Mouse (Mus musculus): ENCODE data around the gene Pir. TPM values are rescaled to one million over a fixed set of nuclear protein-coding genes. Genes with fewer than 3 reads are reported as not detected.

Gene Pir
- polyA plus RNA-seq, 1 experiment = 23.0 TPM

DNA sequence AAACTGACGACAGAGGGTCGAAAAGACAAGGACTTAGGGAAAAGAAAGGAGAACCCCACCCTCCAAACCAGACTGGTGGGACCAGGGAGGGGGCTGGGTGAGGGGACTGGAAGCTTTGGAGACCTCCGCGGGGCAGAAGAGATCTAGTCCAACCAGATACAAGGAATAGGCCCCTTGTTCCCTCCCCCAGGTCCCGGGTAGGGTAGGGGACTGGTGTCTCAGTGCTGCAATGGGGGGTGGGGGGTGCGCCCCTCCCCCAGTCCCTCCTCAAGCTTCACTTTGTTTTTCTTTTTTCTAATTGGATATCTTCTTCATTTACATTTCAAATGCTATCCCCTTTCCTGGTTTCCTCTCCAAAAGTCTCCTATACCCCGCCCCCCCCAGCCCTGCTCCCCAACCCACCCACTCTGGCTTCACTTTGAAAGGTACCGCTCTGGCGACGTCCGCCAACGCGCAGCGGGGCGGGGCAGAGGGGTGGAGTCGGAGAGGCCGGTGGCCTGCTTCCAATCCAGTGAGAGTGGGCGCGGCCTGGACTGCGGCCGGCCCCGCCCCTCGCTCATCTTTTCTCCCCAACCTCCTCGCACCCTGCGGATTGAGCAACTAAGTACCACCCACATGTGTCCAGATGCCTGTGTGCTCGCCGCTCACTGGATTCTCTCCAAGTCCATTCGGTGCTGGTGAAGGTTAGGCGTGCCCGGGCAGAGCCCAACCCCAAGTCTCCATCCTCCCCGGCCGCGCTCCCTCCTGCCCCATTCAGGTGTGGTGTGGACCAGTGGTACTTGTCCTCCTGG, 112.6 kb downstream of the Pir start:
- H3K4me3 ChIP-seq (ENCODE audit: insufficient read depth, low read depth, low read length) = peak overlapping the region; percentile 38
- H3K4me1 ChIP-seq (ENCODE audit: control insufficient read depth, insufficient read depth, insufficient read length, low read length) = no peaks in the 10 kb centered on the region
- H3K27ac ChIP-seq (replicated peaks; ENCODE audit: low read depth, low read length) = no peak overlapping the region

DNA sequence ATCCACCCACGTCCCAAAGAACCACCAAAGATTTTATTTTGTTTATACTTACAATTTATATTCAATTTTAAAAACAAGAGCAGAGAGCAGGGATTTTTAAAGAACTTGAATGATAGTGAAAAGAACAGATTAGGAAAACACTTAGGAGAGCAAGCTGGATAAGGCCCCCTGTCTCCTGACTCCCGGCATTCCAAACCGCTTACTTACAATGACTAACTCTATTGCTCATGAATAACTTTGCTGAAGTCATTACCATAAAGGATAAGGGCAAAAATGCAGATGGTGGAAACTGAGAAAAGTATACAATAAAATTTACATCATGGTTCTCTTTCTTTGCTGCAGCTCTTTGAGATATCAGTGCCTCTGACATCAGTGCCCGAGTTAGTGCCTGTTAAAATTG, 124.9 kb downstream of the Pir start:
- Histone ChIP-seq H3K27ac (replicated peaks; ENCODE audit: low read depth, low read length) (no peak overlapping the region), H3K4me3 (ENCODE audit: insufficient read depth, low read depth, low read length) (no peak overlapping the region), H3K4me1 (ENCODE audit: control insufficient read depth, insufficient read depth, insufficient read length, low read length) (no peaks in the 10 kb centered on the region)

DNA sequence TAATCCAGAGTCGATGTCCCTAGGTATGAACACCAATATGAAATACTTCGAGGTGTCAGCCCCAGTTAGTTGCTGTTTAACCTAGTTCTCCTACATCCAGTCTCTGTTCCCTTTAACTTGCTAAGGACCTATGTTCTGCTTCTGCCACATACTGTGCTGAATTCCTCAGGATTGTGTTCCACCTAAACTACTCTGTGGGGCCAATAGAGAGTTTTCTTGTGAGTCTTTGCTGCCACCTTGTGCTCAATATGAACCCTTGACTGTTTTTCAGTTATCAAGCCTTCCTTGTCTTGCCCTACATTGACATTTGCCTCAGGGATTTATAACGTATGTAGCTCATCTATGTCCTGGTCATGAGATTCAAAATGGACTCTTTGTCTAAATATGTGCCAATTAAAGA, 129.3 kb downstream of the Pir start:
- Histone ChIP-seq H3K4me3 (ENCODE audit: insufficient read depth, low read depth, low read length) (no peak overlapping the region), H3K27ac (replicated peaks; ENCODE audit: low read depth, low read length) (no peak overlapping the region), H3K4me1 (ENCODE audit: control insufficient read depth, insufficient read depth, insufficient read length, low read length) (no peaks in the 10 kb centered on the region)

DNA sequence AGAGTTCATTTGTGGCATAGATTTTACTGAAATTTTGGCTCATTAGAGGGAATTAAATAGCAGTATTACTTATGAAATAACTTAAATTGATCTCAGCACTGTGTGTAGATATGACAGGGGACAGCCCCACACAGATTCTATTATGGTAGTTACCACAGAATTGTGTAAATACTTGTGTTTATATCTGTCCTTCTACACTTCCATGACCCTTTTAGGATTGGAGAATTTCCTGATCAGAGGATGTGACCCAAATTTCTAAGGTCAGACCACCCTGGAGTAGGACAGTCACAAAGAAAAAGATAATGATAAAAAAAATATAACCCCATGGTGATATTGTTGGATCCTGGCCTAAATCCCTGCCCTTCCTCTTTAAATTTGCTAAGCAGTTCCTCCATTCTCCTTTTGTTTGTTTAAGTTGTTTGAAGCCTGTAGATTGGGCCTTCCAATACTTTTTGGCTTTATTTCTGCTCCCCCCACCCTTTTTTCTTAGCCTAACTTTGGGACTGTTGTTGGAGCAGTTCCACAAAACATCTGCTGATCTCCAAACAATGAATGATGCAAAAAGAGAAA, 136.0 kb downstream of the Pir start:
- Histone ChIP-seq H3K4me3 (ENCODE audit: insufficient read depth, low read depth, low read length) (no peak overlapping the region), H3K27ac (replicated peaks; ENCODE audit: low read depth, low read length) (no peak overlapping the region), H3K4me1 (ENCODE audit: control insufficient read depth, insufficient read depth, insufficient read length, low read length) (no peaks in the 10 kb centered on the region)

DNA sequence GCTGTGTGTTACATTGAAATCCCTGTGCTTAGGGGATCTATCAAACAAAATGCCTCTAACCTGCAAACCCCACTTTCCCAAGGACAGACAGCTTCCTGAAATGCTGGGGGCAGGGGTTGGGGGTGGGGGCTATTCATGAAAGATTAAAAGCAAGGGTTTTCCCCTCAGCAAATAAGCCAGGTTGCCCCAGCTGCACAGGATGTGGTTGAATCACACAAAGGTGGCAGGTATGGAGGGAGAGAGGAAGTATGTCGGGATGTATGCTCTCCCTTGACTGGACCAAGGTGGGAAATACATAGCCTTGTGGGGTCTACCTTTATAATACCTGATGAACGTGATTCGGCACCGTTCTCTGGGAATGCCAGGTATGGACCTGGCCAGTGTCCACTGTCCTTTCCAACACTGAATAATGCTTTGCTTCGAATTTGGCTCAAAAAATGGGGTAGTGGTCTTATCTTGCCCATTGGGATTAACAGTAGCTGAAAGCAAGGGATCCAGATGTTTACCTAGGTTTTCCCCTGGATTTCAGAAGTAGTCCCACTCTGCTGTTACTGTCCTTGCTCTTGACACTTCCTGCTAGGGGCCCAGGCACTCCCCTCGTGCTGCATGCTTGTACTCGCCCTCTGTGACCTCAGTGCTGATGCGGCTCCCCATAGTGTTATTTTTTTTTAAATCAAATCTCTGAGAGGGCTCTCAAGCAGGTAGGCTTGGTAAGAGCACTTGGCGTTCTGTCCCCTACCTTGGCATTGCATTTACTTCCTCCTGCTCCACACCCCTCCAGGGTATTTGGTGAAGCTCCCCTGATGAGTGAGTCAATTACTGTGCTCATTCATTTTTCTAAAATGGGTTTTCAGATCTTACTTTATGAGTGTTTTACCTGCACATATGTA, 137.2 kb downstream of the Pir start:
- H3K4me3 ChIP-seq (ENCODE audit: insufficient read depth, low read depth, low read length) = no peak overlapping the region
- H3K4me1 ChIP-seq (ENCODE audit: control insufficient read depth, insufficient read depth, insufficient read length, low read length) = no peaks in the 10 kb centered on the region
- H3K27ac ChIP-seq (replicated peaks; ENCODE audit: low read depth, low read length) = no peak overlapping the region

DNA sequence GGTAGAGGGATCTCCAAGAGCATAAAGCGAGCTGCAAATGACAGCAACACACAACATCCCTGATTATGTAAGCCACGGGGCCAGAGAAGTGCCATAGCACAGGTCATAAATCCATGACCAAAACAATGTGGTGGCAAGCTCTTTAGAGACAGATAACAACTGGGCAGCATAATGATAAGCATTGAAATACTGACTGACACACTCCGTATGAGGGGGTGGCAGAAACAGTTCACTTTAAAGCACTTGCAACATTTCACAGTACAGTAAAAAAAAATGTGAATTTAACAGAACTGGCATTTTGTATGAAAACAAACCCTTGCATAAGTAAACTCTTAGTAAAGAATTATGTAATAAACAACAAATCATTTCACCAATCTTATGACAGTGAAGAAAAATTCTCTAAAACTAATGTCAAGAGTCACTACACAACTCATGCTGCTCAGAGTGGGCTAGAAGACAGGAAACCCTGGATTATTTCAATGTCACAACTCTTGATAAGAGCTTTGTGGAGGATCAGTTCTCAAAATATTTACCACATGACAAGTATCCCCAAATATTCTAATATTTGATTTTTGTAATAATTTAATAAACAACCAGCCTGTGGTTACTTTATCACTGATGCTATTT, 139.2 kb downstream of the Pir start:
- no peaks in the 10 kb centered on the region for H3K4me1 ChIP-seq (ENCODE audit: control insufficient read depth, insufficient read depth, insufficient read length, low read length)
- no peak overlapping the region for H3K27ac ChIP-seq (replicated peaks; ENCODE audit: low read depth, low read length)
- H3K4me3 ChIP-seq (ENCODE audit: insufficient read depth, low read depth, low read length) = no peak overlapping the region

DNA sequence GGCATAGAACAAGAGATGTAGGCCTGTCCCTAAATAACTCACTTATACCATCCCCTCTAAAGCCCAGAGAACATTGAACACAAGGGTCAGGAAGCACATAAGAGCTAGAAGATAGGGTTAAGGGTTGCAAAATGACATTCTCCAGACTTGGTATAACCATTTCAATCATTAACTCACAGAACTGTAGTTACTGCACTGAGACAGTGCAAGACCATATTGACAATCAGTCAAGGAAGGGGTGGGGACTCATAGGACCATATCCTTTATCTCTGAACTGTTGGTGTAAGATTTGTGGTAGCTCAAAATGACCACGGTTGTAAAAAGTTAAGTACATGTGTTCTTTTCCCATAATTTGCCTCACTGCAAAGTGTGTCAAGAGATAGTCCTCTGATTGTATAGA, 141.4 kb downstream of the Pir start:
- no peak overlapping the region for H3K4me3 ChIP-seq (ENCODE audit: insufficient read depth, low read depth, low read length)
- no peak overlapping the region for H3K27ac ChIP-seq (replicated peaks; ENCODE audit: low read depth, low read length)
- no peaks in the 10 kb centered on the region for H3K4me1 ChIP-seq (ENCODE audit: control insufficient read depth, insufficient read depth, insufficient read length, low read length)

DNA sequence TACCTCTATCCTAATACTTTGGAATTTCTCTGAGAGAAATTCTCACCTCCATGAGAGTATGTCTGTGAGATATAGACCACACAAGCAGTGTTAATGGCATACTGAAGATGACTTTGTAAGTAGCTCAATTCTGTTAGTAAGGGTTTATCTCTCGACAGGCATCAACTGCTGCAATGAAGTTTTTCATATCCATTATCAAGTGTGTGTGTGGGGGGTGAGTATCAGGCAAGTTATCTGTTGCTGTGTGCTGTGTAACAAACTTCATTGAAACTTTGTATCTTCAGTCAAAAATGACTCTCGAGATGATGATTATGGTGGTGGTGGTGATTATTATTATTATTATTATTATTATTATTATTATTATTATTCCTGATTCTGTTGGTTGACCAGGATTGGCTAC, 147.6 kb downstream of the Pir start:
- no peaks in the 10 kb centered on the region for H3K4me1 ChIP-seq (ENCODE audit: control insufficient read depth, insufficient read depth, insufficient read length, low read length)
- H3K27ac ChIP-seq (replicated peaks; ENCODE audit: low read depth, low read length) = no peak overlapping the region
- H3K4me3 ChIP-seq (ENCODE audit: insufficient read depth, low read depth, low read length) = no peak overlapping the region

DNA sequence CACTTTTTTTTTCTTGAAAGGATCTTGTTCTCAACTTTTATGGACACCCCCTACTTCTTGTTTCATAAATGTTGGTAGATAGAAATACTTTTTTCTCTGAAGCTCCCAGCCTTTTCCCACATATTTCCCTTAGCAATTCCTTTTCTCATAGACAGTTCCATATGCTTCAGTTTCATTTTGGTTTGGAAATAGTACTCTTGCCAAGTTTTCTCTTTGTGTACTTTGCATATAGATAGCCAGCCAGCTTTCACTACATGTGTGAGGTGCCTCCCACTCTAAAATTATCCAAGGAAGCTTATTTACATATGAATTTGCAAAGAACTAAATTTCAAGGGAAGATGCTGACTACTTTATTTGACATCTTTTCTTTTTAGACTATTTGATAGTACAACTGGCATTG, 148.8 kb downstream of the Pir start:
- H3K27ac ChIP-seq (replicated peaks; ENCODE audit: low read depth, low read length) = no peak overlapping the region
- H3K4me3 ChIP-seq (ENCODE audit: insufficient read depth, low read depth, low read length) = no peak overlapping the region
- no peaks in the 10 kb centered on the region for H3K4me1 ChIP-seq (ENCODE audit: control insufficient read depth, insufficient read depth, insufficient read length, low read length)

DNA sequence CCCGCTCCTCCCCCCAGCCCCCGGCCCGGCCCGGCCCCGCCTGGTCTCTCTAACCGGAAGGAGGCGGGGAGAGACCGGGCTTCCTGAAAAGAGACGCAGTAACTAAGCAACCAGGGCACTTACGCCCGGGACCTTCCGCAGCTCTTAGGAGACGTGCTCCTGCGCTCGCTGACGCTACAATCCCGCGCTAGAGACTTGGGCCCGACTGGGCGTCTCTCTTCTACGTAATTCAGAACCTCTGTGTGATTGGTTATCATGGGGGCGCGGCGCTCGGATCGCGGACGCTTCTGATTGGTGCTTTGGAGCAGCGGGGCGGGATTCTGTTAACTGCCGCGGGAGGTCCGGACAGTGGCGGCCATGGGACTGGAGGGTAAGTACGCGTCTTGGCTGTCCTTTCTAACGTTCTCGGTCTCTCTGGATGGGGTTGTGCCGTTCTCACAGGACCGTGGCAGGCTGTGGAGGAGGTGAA, 150.3 kb downstream of the Pir start, which contains the start of gene Piga:
Piga (plus strand) TSS at position 317 of the 469 bp plus-strand sequence.
- Histone ChIP-seq H3K4me1 (ENCODE audit: control insufficient read depth, insufficient read depth, insufficient read length, low read length) (no peaks in the 10 kb centered on the region), H3K4me3 (ENCODE audit: insufficient read depth, low read depth, low read length) (peak within 1 kb of the TSS; percentile 88), H3K27ac (replicated peaks; ENCODE audit: low read depth, low read length) (0 out of 2 replicates have a peak within 1 kb of the TSS, but pooled peaks have one; percentile 42)

DNA sequence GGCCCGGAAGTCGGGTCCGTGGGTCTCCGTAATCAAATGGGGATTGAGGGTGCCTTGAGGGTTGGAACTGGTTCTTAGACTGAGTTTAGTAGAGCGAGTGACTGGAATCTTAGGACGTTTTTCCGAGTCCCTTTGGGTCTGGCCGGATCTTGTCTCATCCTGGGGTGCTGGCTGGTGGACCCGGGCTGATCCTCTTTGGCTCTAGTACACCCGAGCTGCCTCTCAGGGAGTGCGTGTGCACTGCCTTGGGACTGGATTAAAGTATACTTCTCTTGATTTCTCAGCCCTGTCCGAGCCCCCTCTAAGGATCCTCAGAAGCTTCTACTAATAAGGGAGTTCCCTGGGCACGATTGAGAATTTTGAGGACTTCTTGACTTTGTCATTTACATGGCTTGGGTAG, 150.8 kb downstream of the Pir start:
- H3K4me3 ChIP-seq (ENCODE audit: insufficient read depth, low read depth, low read length) = peak overlapping the region; percentile 88
- H3K4me1 ChIP-seq (ENCODE audit: control insufficient read depth, insufficient read depth, insufficient read length, low read length) = no peaks in the 10 kb centered on the region
- H3K27ac ChIP-seq (replicated peaks; ENCODE audit: low read depth, low read length) = 0 out of 2 replicates have a peak overlapping the region, but pooled peaks have one; percentile 42

DNA sequence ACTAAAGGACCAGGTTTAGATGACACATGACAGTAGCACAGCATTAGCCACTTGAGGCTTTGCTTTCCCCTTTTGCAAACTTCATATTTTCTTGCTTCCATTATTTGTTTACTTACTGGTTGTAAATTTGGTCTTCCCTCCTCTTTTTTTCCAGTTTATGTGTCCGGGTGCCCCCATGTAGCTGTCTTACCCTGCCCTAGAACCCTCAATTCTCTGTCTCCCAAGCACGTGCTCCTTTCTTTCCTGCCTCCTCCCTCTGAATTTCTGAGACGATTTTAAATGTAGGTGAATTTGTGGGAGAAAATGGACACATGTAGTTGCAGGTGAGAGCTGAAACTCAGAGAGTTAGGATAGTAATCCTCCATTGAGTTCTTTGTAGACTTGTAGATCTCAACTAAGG, 151.3 kb downstream of the Pir start:
- 0 out of 2 replicates have a peak overlapping the region, but pooled peaks have one; percentile 1 for H3K4me3 ChIP-seq (ENCODE audit: insufficient read depth, low read depth, low read length)
- H3K27ac ChIP-seq (replicated peaks; ENCODE audit: low read depth, low read length) = no peak overlapping the region

More for the DNA sequence above, 151.3 kb downstream of the Pir start:
- no peaks in the 10 kb centered on the region for H3K4me1 ChIP-seq (ENCODE audit: control insufficient read depth, insufficient read depth, insufficient read length, low read length)
